Mouse (Mus musculus) layer of hippocampus, adult 8-10 months (tissue): ENCODE measurements around the gene Zswim4. TPM values are rescaled to one million over a fixed set of nuclear protein-coding genes. Genes with fewer than 3 reads are reported as not detected.

Experiments used
- DNase-seq, 2 experiments: peaks; one replicate each; pipeline ENCODE4 v3.0.0; 2022; ENCODE audit warnings: low spot score in 2 of 2
- microRNA-seq, 2 experiments: library from miRNA; unstranded; fragments of <30 nt; microRNA quantifications; one replicate each; pipeline ENCODE4 v1.2.0; 2022
- total RNA-seq, 4 experiments: library from RNA; stranded (reverse); gene quantifications; 2 replicates each; pipeline ENCODE4 v1.2.4; 2022

Zswim4 gene
- total RNA-seq, 4 experiments from 2014 or later, result 15.1 to 17.6 (median 16.6) TPM

DNA sequence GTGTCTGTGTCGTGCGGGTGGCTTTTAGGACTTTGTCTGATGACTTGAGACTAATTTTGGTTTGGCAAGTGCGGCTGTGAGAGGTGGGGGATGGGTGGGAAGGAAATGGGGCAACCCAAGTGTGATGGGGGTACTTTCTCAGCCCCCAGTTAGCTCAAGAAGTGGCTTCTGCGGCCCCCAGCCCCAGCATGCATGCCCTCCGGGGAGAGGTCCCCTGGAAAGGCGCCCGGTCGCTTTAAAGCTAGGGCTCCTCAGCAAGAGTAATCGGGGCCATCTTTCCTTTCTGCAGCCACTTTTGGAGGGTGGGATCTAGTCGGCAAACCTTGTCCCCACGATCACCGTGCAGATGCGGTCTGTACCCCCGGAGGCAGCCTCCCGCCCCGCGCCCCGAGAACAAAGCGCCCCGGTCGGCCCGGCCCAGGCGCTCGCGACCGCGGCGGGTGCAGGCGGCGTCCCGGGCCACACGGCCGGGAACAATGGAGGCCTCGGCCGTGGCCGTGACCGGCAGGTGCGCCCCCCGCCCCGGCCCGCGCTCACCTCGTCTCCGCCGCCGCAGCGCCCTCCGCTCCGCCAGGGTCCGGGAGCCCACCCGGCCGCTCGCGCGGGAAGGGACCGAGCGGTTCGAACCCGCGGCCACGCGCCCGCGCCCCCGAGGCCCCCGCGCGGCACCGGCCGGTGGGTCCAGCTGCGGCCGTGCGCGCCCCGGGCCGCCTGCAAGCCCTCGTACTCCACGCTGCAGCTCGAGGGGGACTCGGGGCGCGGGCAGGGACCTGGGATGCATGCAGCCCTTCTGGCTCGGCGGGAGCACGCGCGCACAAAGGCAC lies 53.4 kb downstream of the Zswim4 start:
- DNase-seq, result no peak

DNA sequence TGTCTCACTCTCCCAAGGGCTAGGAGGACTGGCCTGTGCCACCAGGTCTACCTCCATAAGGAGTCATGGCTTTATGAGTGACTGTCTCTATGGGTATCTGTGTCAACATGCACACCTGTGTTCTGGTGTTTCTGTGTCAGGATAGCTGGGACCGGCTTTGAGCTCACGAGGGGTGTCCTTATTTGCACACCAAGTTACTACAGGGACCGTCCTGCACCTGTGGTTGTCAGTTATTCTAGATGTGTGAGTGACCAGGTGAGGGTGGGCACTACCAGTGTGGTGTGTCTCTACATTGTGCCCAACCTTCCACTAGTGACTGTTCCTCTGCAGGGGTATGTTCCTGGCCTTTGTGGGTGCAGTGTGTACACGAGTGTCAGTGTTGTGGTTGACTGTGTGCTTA lies 54.0 kb downstream of the Zswim4 start:
- DNase-seq, result no peak

DNA sequence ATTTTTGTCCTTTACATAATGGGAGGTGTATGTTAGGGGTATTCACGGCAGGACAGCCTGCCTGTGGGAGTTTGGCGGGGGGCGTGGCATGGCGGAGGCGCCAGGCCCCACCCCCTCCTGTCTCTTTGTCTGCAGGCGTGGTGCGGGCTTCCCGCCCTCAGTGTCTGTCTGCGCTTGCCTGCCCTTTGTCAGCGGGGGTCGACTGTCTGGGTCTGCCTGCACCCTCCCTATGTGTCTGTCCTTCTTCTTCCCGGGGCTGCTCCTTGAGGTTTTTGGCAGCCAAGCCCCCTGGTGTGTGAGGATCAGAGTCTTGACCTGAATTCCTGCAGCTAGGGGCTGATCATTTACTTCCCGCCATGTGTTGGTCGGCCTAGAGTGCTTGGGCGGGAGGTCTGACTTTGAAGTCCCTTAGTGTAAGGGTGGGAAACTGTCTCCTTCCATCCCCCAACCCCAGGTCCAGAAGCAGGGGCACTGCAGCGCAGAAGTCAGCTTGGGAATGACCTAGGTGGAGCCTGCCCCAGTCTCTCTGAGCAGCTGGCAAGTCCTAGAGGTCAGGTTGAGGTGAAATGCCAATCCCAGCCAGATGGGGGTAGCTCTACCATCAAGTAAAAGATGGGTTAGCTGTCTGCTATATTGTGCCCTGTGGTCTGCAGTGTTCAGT lies 56.2 kb downstream of the Zswim4 start:
- DNase-seq, result no peak

DNA sequence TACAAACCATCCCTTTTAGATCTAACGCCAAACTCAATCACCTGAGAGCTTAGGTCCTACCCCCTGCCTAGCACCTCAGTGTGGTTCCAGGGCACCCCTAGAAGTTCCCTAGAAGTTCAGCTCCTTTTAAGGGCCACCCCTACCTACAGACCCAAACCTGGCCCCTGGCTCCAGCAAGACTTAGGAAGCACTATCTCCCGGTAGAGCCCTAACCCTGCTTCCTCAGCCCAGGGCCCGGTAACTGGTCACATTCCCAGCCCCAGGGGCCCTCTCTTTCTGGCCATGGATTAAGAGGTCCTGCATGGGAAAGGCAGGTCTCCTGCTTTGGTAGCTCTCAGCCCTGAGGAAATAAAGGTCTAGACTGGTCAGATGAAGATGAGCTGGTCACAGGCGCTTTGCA lies 56.9 kb downstream of the Zswim4 start:
- no peak for DNase-seq

DNA sequence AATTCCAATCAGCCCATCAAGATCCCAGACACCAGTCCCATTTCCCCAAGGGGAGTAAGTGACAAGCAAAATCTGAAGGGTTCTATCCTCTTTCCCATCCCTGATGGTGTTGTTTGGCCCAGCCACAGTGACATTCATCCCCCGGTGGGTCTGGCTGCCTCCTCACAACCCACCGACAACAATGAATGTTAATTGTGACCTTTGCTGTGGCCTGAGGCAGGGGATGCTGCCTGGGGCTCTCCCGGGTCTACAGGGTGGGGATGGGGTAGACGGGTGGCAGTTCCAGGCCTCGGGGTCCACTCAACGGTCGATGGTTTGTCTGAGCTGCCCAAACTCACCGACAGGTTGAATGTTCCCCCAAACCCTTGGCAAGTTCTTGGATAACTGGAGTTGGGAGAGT lies 58.3 kb downstream of the Zswim4 start:
- no peak for DNase-seq

DNA sequence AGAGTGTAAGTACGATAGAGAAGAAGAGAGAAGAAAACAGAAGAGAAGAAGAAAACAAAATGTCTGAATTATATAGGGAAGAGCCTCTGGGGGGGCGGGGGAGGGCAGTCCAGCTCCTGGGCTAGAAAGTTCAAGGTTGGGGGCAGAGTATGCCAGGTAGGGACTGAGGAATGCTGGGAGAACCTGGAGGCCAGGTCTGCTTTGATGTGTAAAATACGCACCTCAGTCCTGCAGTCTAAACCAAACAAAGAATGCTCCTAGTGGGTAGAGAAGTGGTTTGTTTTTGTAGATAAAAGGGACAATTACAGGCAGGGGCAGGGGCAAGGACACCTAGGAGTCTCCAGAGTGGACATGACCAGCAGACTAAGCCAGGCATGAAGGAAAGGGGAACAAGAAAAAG lies 59.5 kb downstream of the Zswim4 start:
- no peak for DNase-seq

DNA sequence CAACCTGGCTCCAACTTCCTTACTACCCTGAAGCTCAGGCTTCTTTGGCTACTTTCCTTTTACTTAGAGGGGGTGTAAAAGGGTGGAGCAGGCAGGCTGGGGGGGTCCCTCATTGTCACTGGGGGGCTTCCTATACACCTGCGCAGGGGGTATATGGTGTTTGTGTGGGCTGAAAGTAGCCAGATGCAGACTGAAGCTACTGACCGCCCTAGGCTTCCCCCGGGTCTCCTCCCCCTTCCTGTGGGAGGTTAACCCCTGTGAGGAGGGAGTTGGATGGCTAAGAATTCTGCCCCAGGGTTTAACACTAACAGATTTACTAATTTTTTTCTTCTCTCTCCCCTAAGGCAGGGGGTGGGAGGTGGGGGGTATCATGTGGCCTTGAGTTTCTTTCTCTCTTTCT lies 60.3 kb downstream of the Zswim4 start:
- no peak for DNase-seq

DNA sequence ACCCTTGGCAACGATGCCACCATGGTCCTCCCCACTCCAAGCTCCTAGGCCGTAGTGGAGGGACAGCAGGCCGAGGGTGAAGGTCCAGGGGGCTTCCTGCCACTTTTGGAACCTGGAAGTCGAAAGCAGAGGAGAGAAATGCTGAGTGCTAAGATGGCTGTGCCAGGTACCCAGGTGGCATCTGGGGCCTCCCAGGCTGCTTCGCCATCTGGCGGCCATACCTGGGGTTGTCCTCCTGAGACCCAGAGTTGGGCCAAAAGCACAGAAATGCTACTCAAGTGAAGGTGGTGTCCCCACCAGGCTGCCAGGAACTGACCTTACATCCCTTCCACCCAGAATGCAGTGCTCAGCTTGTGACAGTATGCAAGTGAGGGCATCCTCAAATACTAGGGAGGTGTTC lies 63.0 kb downstream of the Zswim4 start:
- DNase-seq, result no peak

DNA sequence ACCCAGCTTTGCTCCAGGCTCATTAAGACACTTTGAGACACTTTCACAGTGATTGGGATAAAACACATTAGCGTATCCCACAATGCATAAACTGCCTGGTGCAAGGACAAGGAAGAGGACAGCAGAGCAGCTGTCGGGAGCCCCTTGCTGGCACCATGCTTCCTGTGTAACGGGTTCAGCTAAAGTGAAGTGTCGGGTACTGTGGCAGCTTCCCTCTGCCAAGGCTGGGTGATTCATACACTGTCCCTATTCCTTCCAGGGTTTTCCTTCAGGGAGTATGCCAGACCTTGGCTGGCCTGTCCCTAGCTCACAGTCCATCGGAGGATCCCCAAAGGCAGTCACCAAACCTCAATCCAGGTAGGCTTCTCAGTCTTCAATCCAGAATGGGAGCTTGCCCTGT lies 66.8 kb downstream of the Zswim4 start:
- DNase-seq, result no peak

DNA sequence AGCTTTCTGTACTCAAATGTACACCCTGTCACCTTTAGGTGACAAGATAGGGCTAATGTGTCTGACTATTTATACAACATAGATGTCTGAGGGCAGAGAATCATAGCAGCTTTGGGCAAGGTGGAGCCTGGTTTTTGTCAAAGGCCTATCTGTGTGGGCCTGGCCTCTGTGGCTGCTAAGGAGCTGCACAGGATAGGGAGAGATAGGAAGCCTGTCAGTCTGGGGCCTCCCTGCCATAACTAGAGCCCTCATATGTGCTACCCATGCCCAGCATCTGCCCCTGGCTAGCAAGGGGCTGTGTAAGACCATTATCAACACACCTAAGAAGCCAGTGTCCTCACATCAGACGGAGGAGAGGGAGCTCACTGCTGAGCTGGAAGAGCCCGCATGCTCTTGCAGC lies 69.2 kb downstream of the Zswim4 start:
- DNase-seq, result no peak

Small RNA genes lying within 50 kb of the gene (microRNA-seq; reads per million reads assigned to microRNA genes)
- gene Mir181c (856 to 1,473 reads per million in 2 experiments), gene Mir181d (1,387 to 1,589 reads per million in 2 experiments), gene Mir23a (11,768 to 16,410 reads per million in 2 experiments), gene Mir24-2 (0 reads per million in 2 experiments), gene Mir27a (125 to 184 reads per million in 2 experiments), gene Mir3074-2 (0 reads per million in 2 experiments)

Other genes with a start within 250 kb of the Zswim4 start
- 10 to 100 TPM; 37.6 to 42.8 (median 40.0) TPM for gene Samd1, start 239.4 kb downstream of the Zswim4 start, total RNA-seq
- gene 1700067K01Rik, start 235.6 kb downstream of the Zswim4 start, total RNA-seq, result under 1 TPM in 1 of 4 experiments, not detected in 3; 0.39 TPM
- 1 to 10 TPM; 1.0 to 2.3 (median 1.5) TPM for gene 2210011C24Rik, start 224.9 kb downstream of the Zswim4 start, total RNA-seq
- gene Palm3, start 215.6 kb downstream of the Zswim4 start, total RNA-seq, result 1 to 10 TPM; 3.3 to 5.0 (median 4.2) TPM
- 1 to 10 TPM; 1.5 to 2.7 (median 1.8) TPM for gene Il27ra, start 194.5 kb downstream of the Zswim4 start, total RNA-seq
- gene Rln3, start 192.1 kb downstream of the Zswim4 start, total RNA-seq, result not detected
- gene Gm10643, start 171.9 kb downstream of the Zswim4 start, total RNA-seq, result 1 to 10 TPM; 3.4 to 7.1 (median 5.4) TPM
- 10 to 100 TPM; 24.6 to 34.1 (median 28.3) TPM for gene Rfx1, start 170.2 kb downstream of the Zswim4 start, total RNA-seq
- gene Dcaf15, start 132.3 kb downstream of the Zswim4 start, total RNA-seq, result 10 to 100 TPM; 18.9 to 21.6 (median 19.3) TPM
- not detected for gene Podnl1, start 111.1 kb downstream of the Zswim4 start, total RNA-seq
- 10 to 100 TPM; 54.1 to 61.7 (median 57.8) TPM for gene Cc2d1a, start 89.1 kb downstream of the Zswim4 start, total RNA-seq
- 1 to 10 TPM; 2.1 to 3.5 (median 2.6) TPM for gene 4930432K21Rik, start 89.0 kb downstream of the Zswim4 start, total RNA-seq
- gene Nanos3, start 51.8 kb downstream of the Zswim4 start, total RNA-seq, result 1 to 10 TPM; 1.0 to 3.7 (median 2.8) TPM
- gene D8Ertd738e, start 12.7 kb upstream of the Zswim4 start, total RNA-seq, result 100 to 1,000 TPM in 2 of 4 experiments, 10 to 100 TPM in 2; 94.5 to 137 (median 106) TPM
- 10 to 100 TPM; 17.8 to 25.8 (median 20.0) TPM for gene Mri1, start 20.3 kb upstream of the Zswim4 start, total RNA-seq
- 10 to 100 TPM; 22.7 to 30.9 (median 27.0) TPM for gene Ccdc130, start 33.3 kb upstream of the Zswim4 start, total RNA-seq
- gene Cacna1a, start 151.4 kb upstream of the Zswim4 start, total RNA-seq, result 100 to 1,000 TPM; 181 to 224 (median 200) TPM